Mouse (Mus musculus): ENCODE results near the gene Olfr159. TPM values are rescaled to one million over a fixed set of nuclear protein-coding genes. Genes with fewer than 3 reads are reported as not detected.

Gene Olfr159
- not detected for polyA plus RNA-seq (2014; fragmentation: Illumina TruSeq; extraction: RNeasy Lipid Tissue Mini Kit (QIAGEN cat#74804); ENCODE audit: low read depth, low replicate concordance)

DNA sequence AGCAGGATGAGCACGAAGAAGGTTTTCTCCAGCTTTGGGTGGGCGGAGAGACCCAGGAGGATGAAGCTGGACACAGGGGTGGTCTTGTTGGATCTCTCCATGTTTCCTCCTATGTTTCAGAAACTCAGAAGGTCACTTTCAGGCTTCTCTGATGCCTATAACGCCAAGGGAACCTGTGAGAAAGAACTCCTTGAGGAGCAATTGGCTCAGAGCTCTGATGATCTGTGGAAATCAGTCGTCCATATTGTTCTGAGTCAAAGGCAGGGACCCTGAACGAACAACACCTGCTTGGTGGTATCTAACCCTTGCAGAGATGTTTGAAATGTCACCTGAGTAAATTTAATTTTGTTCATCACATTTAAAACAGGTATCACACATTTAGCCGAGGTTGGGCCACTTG is at the start of gene Olfr159:
Olfr159 (minus strand) TSS at position 101 of the 400 bp plus-strand sequence.

GRCm38 (mm10) chr4:43729794-43730550 is 40.8 kb downstream of the Olfr159 start, which contains the start of gene Spaar:
Gene Spaar (plus strand): TSS chr4:43730034.

DNA sequence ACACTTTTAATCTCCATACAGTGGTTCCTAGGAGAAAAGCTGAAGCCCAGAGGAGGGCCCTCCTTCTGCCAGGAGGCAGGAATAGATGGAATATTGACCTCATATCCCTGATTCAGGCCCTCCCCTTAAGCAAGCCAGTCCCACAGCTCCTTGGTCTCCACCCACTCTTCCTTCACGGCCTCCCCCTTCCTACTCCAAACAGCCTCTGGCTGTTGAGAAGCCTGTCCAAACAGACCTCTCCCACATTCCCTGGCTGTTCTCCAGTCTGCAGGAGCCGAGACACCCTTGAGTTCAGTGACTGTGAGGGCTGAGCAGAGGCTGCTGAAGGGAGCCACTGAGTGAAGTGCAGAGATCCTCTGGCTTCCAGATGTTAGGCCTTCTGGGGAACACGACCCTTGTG is 43.8 kb downstream of the Olfr159 start, which contains the start of gene Hrct1:
Hrct1 (plus strand) TSS at position 194 of the 400 bp plus-strand sequence.

Other genes with a start within 250 kb of the Olfr159 start
- gene Tpm2, start 247.2 kb downstream of the Olfr159 start, polyA plus RNA-seq (2014; fragmentation: Illumina TruSeq; extraction: RNeasy Lipid Tissue Mini Kit (QIAGEN cat#74804); ENCODE audit: low read depth, low replicate concordance), result 135 TPM
- gene Creb3, start 208.7 kb downstream of the Olfr159 start, polyA plus RNA-seq (2014; fragmentation: Illumina TruSeq; extraction: RNeasy Lipid Tissue Mini Kit (QIAGEN cat#74804); ENCODE audit: low read depth, low replicate concordance), result 13.0 TPM
- 75.7 TPM for gene Tln1, start 208.3 kb downstream of the Olfr159 start, polyA plus RNA-seq (2014; fragmentation: Illumina TruSeq; extraction: RNeasy Lipid Tissue Mini Kit (QIAGEN cat#74804); ENCODE audit: low read depth, low replicate concordance)
- 5.5 TPM for gene Rgp1, start 192.3 kb downstream of the Olfr159 start, polyA plus RNA-seq (2014; fragmentation: Illumina TruSeq; extraction: RNeasy Lipid Tissue Mini Kit (QIAGEN cat#74804); ENCODE audit: low read depth, low replicate concordance)
- 1.9 TPM for gene Gba2, start 192.1 kb downstream of the Olfr159 start, polyA plus RNA-seq (2014; fragmentation: Illumina TruSeq; extraction: RNeasy Lipid Tissue Mini Kit (QIAGEN cat#74804); ENCODE audit: low read depth, low replicate concordance)
- gene Msmp, start 186.5 kb downstream of the Olfr159 start, polyA plus RNA-seq (2014; fragmentation: Illumina TruSeq; extraction: RNeasy Lipid Tissue Mini Kit (QIAGEN cat#74804); ENCODE audit: low read depth, low replicate concordance), result not detected
- gene Npr2, start 139.1 kb downstream of the Olfr159 start, polyA plus RNA-seq (2014; fragmentation: Illumina TruSeq; extraction: RNeasy Lipid Tissue Mini Kit (QIAGEN cat#74804); ENCODE audit: low read depth, low replicate concordance), result 3.2 TPM
- gene Spag8, start 117.4 kb downstream of the Olfr159 start, polyA plus RNA-seq (2014; fragmentation: Illumina TruSeq; extraction: RNeasy Lipid Tissue Mini Kit (QIAGEN cat#74804); ENCODE audit: low read depth, low replicate concordance), result not detected
- 8.2 TPM for gene Hint2, start 114.5 kb downstream of the Olfr159 start, polyA plus RNA-seq (2014; fragmentation: Illumina TruSeq; extraction: RNeasy Lipid Tissue Mini Kit (QIAGEN cat#74804); ENCODE audit: low read depth, low replicate concordance)
- 2.7 TPM for gene Tmem8b, start 102.0 kb downstream of the Olfr159 start, polyA plus RNA-seq (2014; fragmentation: Illumina TruSeq; extraction: RNeasy Lipid Tissue Mini Kit (QIAGEN cat#74804); ENCODE audit: low read depth, low replicate concordance)
- gene Fam221b, start 101.9 kb downstream of the Olfr159 start, polyA plus RNA-seq (2014; fragmentation: Illumina TruSeq; extraction: RNeasy Lipid Tissue Mini Kit (QIAGEN cat#74804); ENCODE audit: low read depth, low replicate concordance), result 0.47 TPM
- not detected for gene Olfr70, start 70.2 kb downstream of the Olfr159 start, polyA plus RNA-seq (2014; fragmentation: Illumina TruSeq; extraction: RNeasy Lipid Tissue Mini Kit (QIAGEN cat#74804); ENCODE audit: low read depth, low replicate concordance)
- not detected for gene Olfr71, start 60.8 kb downstream of the Olfr159 start, polyA plus RNA-seq (2014; fragmentation: Illumina TruSeq; extraction: RNeasy Lipid Tissue Mini Kit (QIAGEN cat#74804); ENCODE audit: low read depth, low replicate concordance)
- gene Hrct1, start 43.8 kb downstream of the Olfr159 start, polyA plus RNA-seq (2014; fragmentation: Illumina TruSeq; extraction: RNeasy Lipid Tissue Mini Kit (QIAGEN cat#74804); ENCODE audit: low read depth, low replicate concordance), result not detected
- 0.54 TPM for gene Spaar, start 41.0 kb downstream of the Olfr159 start, polyA plus RNA-seq (2014; fragmentation: Illumina TruSeq; extraction: RNeasy Lipid Tissue Mini Kit (QIAGEN cat#74804); ENCODE audit: low read depth, low replicate concordance)
- gene Olfr156, start 52.9 kb upstream of the Olfr159 start, polyA plus RNA-seq (2014; fragmentation: Illumina TruSeq; extraction: RNeasy Lipid Tissue Mini Kit (QIAGEN cat#74804); ENCODE audit: low read depth, low replicate concordance), result not detected
- not detected for gene Olfr157, start 69.2 kb upstream of the Olfr159 start, polyA plus RNA-seq (2014; fragmentation: Illumina TruSeq; extraction: RNeasy Lipid Tissue Mini Kit (QIAGEN cat#74804); ENCODE audit: low read depth, low replicate concordance)
- gene Olfr155, start 80.6 kb upstream of the Olfr159 start, polyA plus RNA-seq (2014; fragmentation: Illumina TruSeq; extraction: RNeasy Lipid Tissue Mini Kit (QIAGEN cat#74804); ENCODE audit: low read depth, low replicate concordance), result not detected
- gene Reck, start 104.5 kb upstream of the Olfr159 start, polyA plus RNA-seq (2014; fragmentation: Illumina TruSeq; extraction: RNeasy Lipid Tissue Mini Kit (QIAGEN cat#74804); ENCODE audit: low read depth, low replicate concordance), result 8.7 TPM
- 20.5 TPM for gene Glipr2, start 186.4 kb upstream of the Olfr159 start, polyA plus RNA-seq (2014; fragmentation: Illumina TruSeq; extraction: RNeasy Lipid Tissue Mini Kit (QIAGEN cat#74804); ENCODE audit: low read depth, low replicate concordance)
- gene Ccin, start 212.5 kb upstream of the Olfr159 start, polyA plus RNA-seq (2014; fragmentation: Illumina TruSeq; extraction: RNeasy Lipid Tissue Mini Kit (QIAGEN cat#74804); ENCODE audit: low read depth, low replicate concordance), result not detected
- gene Clta, start 233.4 kb upstream of the Olfr159 start, polyA plus RNA-seq (2014; fragmentation: Illumina TruSeq; extraction: RNeasy Lipid Tissue Mini Kit (QIAGEN cat#74804); ENCODE audit: low read depth, low replicate concordance), result 98.4 TPM